Mouse (Mus musculus): ENCODE measurements around the gene Disp3. TPM values are rescaled to one million over a fixed set of nuclear protein-coding genes. Genes with fewer than 3 reads are reported as not detected.
A peak's percentile ranks its signal among the peaks of the same experiment; 100 is the strongest.

The Disp3 gene
- polyA plus RNA-seq, 1 experiment from 2014 or later: 16.1 TPM

- Histone ChIP-seq H3K4me2 (no peak overlapping the region), H3K4me3 (no peak overlapping the region), H3K36me3 (peaks cover 47% of the 10 kb centered on the region), H3K4me1 (replicated peaks) (peaks cover 25% of the 10 kb centered on the region), H3K27ac (replicated peaks) (0 out of 2 replicates have a peak overlapping the region, but pooled peaks have one; percentile 23), H3K9ac (no peak overlapping the region), H3K9me3 (no peaks in the 10 kb centered on the region), H3K27me3 (no peaks in the 10 kb centered on the region)
- 75% methylated on average over 10 of the region's 10 CpGs for WGBS
- no peak for ATAC-seq (ENCODE audit: low read depth)
Observed at GRCm38 (mm10) chr4:148239474-148240130, 48.2 kb downstream of the Disp3 start.

- Histone ChIP-seq H3K27ac (replicated peaks) (no peak overlapping the region), H3K9me3 (no peaks in the 10 kb centered on the region), H3K4me3 (no peak overlapping the region), H3K4me1 (replicated peaks) (peaks cover 25% of the 10 kb centered on the region), H3K36me3 (peaks cover 40% of the 10 kb centered on the region), H3K9ac (no peak overlapping the region), H3K27me3 (no peaks in the 10 kb centered on the region), H3K4me2 (no peak overlapping the region)
- 55% methylated on average over 6 of the region's 6 CpGs for WGBS
- ATAC-seq (ENCODE audit: low read depth): no peak
Observed at GRCm38 (mm10) chr4:148238919-148239318, 48.8 kb downstream of the Disp3 start.

DNA sequence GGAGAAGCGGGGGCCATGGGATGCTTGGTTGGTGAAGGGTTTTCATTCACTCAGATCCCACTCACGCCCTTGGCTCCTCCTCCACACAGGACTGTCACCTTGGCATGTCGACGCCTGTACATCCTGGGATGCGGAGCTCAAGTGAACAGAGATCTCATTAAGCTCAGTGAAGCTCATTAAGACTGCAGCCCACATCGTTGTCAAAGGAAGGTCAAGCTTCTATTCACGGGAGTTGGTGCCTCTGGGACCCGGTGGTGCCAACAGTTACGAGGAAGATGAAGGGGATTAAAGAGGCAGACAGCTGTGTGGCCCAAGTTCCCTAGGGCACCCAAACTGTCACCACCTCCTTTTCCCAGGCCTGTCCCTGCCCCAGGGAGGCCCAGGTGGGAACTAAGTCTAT, 49.5 kb downstream of the Disp3 start:
- H3K9ac ChIP-seq: peak overlapping the region; percentile 45; the same call in 1 of the 2 replicates
- H3K4me3 ChIP-seq: no peak overlapping the region
- peak overlapping the region; percentile 76 for H3K27ac ChIP-seq (replicated peaks)

DNA sequence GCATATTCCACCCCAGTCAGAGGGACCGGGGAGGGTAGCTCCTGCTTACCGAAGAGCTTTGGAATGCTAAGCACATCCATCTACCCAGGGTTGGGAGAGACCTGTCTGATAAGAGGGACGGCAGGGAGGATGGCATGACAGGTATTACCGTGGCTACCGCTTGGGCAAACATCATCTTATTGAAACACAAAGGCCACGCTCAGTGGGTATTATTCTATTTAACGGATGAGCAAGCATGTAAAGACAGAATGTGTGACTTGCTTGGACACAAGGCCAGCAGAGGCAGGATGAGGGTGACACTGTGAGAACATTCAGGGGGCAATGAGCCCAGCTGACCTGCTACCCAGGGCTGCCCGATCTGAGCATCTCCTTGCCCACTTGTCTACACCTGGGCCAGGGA, 51.1 kb downstream of the Disp3 start:
- Histone ChIP-seq H3K27me3 (no peaks in the 10 kb centered on the region), H3K27ac (replicated peaks) (peak overlapping the region; percentile 53), H3K4me1 (replicated peaks) (peaks cover 42% of the 10 kb centered on the region), H3K9me3 (no peaks in the 10 kb centered on the region), H3K36me3 (peaks cover 17% of the 10 kb centered on the region), H3K4me3 (no peak overlapping the region), H3K9ac (no peak overlapping the region), H3K4me2 (no peak overlapping the region)
- ATAC-seq (ENCODE audit: low read depth): no peak
- 58% methylated on average over 8 of the region's 8 CpGs for WGBS

More for the DNA sequence above, 49.5 kb downstream of the Disp3 start:
- no peaks in the 10 kb centered on the region for H3K27me3 ChIP-seq
- no peak for ATAC-seq (ENCODE audit: low read depth)
- no peaks in the 10 kb centered on the region for H3K9me3 ChIP-seq
- peaks cover 33% of the 10 kb centered on the region for H3K36me3 ChIP-seq
- no peak overlapping the region for H3K4me2 ChIP-seq
- 38% methylated on average over 9 of the region's 9 CpGs for WGBS
- peaks cover 26% of the 10 kb centered on the region for H3K4me1 ChIP-seq (replicated peaks)

- H3K4me1 ChIP-seq (replicated peaks): peaks cover 37% of the 10 kb centered on the region
- H3K9ac ChIP-seq: no peak overlapping the region
- peaks cover 17% of the 10 kb centered on the region; the same call in 1 of the 2 replicates for H3K27me3 ChIP-seq
- H3K27ac ChIP-seq (replicated peaks): no peak overlapping the region
- no peak for ATAC-seq (ENCODE audit: low read depth)
- 77% methylated on average over 9 of the region's 9 CpGs for WGBS
- no peak overlapping the region for H3K4me2 ChIP-seq
- H3K9me3 ChIP-seq: no peaks in the 10 kb centered on the region
- no peak overlapping the region for H3K4me3 ChIP-seq
- no peaks in the 10 kb centered on the region for H3K36me3 ChIP-seq
Observed at GRCm38 (mm10) chr4:148233061-148233460, 54.7 kb downstream of the Disp3 start.

GRCm38 (mm10) chr4:148232615-148233014, 55.1 kb downstream of the Disp3 start:
- H3K4me1 ChIP-seq (replicated peaks): peaks cover 33% of the 10 kb centered on the region
- no peak overlapping the region for H3K9ac ChIP-seq
- 46% methylated on average over 10 of the region's 10 CpGs for WGBS
- no peaks in the 10 kb centered on the region for H3K36me3 ChIP-seq
- no peak for ATAC-seq (ENCODE audit: low read depth)
- H3K27me3 ChIP-seq: peaks cover 17% of the 10 kb centered on the region; the same call in 1 of the 2 replicates
- no peak overlapping the region for H3K4me3 ChIP-seq
- no peak overlapping the region for H3K4me2 ChIP-seq
- 0 out of 2 replicates have a peak overlapping the region, but pooled peaks have one; percentile 28 for H3K27ac ChIP-seq (replicated peaks)
- no peaks in the 10 kb centered on the region for H3K9me3 ChIP-seq

GRCm38 (mm10) chr4:148232124-148232523, 55.6 kb downstream of the Disp3 start:
- Histone ChIP-seq H3K4me1 (replicated peaks) (peaks cover 29% of the 10 kb centered on the region), H3K27me3 (peaks cover 17% of the 10 kb centered on the region; the same call in 1 of the 2 replicates), H3K36me3 (no peaks in the 10 kb centered on the region), H3K9ac (no peak overlapping the region), H3K4me3 (no peak overlapping the region), H3K27ac (replicated peaks) (no peak overlapping the region), H3K4me2 (no peak overlapping the region), H3K9me3 (no peaks in the 10 kb centered on the region)
- ATAC-seq (ENCODE audit: low read depth): no peak
- 50% methylated on average over 4 of the region's 4 CpGs for WGBS

- 9% methylated on average over 16 of the region's 16 CpGs for WGBS
- H3K9me3 ChIP-seq: no peaks in the 10 kb centered on the region
- ATAC-seq (ENCODE audit: low read depth): no peak
- H3K27me3 ChIP-seq: peaks cover 17% of the 10 kb centered on the region; the same call in 1 of the 2 replicates
- no peaks in the 10 kb centered on the region for H3K36me3 ChIP-seq
- H3K9ac ChIP-seq: no peak overlapping the region
- no peak overlapping the region for H3K4me3 ChIP-seq
- no peak overlapping the region for H3K27ac ChIP-seq (replicated peaks)
- no peak overlapping the region for H3K4me2 ChIP-seq
- peaks cover 29% of the 10 kb centered on the region for H3K4me1 ChIP-seq (replicated peaks)
Observed at GRCm38 (mm10) chr4:148229646-148230045, 58.1 kb downstream of the Disp3 start.

DNA sequence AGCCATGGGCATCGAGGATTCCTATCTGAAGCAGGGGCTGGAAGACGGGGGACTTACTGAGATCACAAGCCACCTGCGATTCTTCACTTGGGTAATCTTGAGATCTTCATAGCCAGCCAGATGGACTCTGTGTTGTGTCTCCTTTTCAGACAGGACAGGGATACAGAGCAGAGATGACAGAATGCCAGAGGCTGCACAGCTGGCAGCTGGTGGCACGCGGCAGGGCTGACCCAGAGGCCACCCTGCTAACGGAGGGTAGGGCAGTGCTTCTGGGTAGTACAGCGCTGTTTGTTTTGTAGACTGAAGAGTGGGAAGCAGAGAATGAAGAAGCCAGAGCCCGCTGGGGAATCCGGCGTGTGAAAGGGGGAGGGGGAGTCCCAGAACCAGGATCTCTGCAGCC, 64.8 kb downstream of the Disp3 start:
- ATAC-seq (ENCODE audit: low read depth): no peak
- H3K9ac ChIP-seq: no peak overlapping the region
- H3K27ac ChIP-seq (replicated peaks): no peak overlapping the region
- no peak overlapping the region for H3K4me3 ChIP-seq
- 38% methylated on average over 10 of the region's 10 CpGs for WGBS
- peaks cover 22% of the 10 kb centered on the region for H3K27me3 ChIP-seq
- H3K4me1 ChIP-seq (replicated peaks): peaks cover 20% of the 10 kb centered on the region
- no peaks in the 10 kb centered on the region for H3K36me3 ChIP-seq
- H3K9me3 ChIP-seq: no peaks in the 10 kb centered on the region
- H3K4me2 ChIP-seq: no peak overlapping the region

DNA sequence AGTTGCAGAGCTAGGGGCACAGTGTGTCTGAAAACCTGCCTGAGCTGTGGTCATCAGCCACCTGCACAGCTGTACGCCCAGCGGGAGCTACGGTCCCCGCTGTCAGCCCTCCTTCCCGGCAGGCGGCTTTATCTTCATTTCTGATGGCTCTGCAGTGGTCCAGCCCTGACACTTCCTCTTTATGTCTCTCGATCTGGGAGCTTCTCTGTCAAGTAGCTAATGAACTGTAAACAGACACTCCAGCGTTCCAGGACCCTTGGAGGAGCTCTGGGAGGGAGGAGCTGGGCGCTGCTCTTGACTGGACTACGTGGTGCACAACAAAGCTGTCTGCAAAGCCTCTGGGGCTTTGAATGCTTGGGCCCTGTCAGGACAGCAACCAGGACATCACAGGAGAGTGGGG, 67.1 kb downstream of the Disp3 start:
- Histone ChIP-seq H3K27me3 (peaks cover 22% of the 10 kb centered on the region), H3K4me1 (replicated peaks) (peaks cover 28% of the 10 kb centered on the region), H3K9ac (no peak overlapping the region), H3K4me2 (no peak overlapping the region), H3K27ac (replicated peaks) (no peak overlapping the region), H3K9me3 (no peaks in the 10 kb centered on the region), H3K36me3 (no peaks in the 10 kb centered on the region), H3K4me3 (no peak overlapping the region)
- WGBS: 6% methylated on average over 10 of the region's 10 CpGs
- no peak for ATAC-seq (ENCODE audit: low read depth)

DNA sequence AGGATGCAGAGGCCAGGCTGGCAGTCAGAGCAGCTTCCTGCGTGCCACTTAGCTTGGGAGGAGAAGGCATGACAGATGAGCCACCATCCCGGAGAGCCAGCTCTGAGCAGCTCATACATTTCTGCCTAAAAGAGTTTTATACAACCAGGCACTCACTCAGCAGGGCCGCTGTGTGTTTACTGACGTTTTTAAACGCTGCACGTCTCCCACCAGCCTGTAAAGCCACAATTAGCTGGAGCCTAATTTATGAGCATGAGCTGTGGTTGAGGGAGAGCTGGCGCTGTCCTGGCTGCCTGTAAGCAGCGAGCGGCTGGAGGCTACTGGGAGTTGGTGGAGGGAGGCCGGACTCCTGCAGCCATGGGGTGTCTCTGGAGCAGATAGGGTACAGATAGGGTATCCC, 69.5 kb downstream of the Disp3 start:
- Histone ChIP-seq H3K27ac (replicated peaks) (peak overlapping the region; percentile 65), H3K9me3 (no peaks in the 10 kb centered on the region), H3K4me2 (no peak overlapping the region), H3K9ac (peak overlapping the region; percentile 41; the same call in 1 of the 2 replicates), H3K4me3 (no peak overlapping the region), H3K27me3 (peaks cover 27% of the 10 kb centered on the region), H3K36me3 (no peaks in the 10 kb centered on the region), H3K4me1 (replicated peaks) (peaks cover 49% of the 10 kb centered on the region)
- 4% methylated on average over 10 of the region's 10 CpGs for WGBS
- 0 out of 2 replicates have a peak, but pooled peaks have one; percentile 19 for ATAC-seq (ENCODE audit: low read depth)

GRCm38 (mm10) chr4:148215264-148215900, 72.4 kb downstream of the Disp3 start:
- ATAC-seq (ENCODE audit: low read depth): no peak
- H3K36me3 ChIP-seq: no peaks in the 10 kb centered on the region
- no peak overlapping the region for H3K27ac ChIP-seq (replicated peaks)
- H3K9ac ChIP-seq: no peak overlapping the region
- H3K4me1 ChIP-seq (replicated peaks): peaks cover 56% of the 10 kb centered on the region
- 51% methylated on average over 11 of the region's 11 CpGs for WGBS
- peaks cover 15% of the 10 kb centered on the region for H3K27me3 ChIP-seq
- no peak overlapping the region for H3K4me2 ChIP-seq
- H3K9me3 ChIP-seq: no peaks in the 10 kb centered on the region
- H3K4me3 ChIP-seq: no peak overlapping the region

All from neural tube, embryonic 13.5 days (tissue).